Mouse (Mus musculus) urinary bladder, postnatal 14 days (tissue): ENCODE results near the gene Ppp1r2.
A peak's percentile ranks its signal among the peaks of the same experiment; 100 is the strongest.

Source experiments
- DNase-seq: peaks from one replicate; pipeline ENCODE4 v3.0.0; 2021; ENCODE audit warnings: low spot score

Gene Ppp1r2

DNA sequence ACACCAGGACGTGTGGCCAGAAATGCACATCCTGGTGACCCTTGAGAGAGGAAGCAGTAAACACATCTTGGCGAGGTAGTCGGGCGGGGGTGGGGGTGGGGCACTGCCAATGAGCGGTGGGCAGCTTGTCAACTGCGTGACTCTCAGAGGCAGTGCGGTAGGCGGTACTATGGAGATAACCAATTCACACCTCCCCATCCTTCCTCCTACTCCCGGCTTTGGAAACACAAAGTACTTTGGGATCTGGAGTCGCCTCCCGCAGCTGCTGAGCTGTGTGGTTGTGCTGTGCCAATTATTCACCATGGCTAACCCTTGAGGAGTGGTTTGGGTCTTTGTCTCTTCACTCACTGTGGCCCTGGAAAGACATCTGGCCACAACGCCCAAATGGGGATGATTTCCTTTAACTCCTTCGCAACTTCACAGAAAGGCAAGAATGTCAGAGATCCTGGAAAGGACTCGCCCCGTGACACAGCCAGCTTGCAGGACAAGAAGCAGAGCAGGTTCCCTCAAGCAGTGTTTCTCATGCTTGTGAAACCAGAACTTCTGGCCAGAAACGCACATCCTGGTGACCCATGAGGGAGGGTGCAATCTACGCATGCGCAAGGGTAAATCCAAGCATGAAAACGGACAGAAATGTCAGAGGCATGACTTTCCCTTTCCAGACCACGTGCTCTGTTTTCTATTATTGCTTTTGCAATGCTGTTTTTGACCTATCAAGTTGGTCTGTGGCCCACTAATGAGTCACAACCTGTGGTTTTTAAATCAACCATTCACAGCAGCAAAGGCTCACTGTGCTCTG is 41.3 kb downstream of the Ppp1r2 start:
- peak; percentile 91 for DNase-seq

DNA sequence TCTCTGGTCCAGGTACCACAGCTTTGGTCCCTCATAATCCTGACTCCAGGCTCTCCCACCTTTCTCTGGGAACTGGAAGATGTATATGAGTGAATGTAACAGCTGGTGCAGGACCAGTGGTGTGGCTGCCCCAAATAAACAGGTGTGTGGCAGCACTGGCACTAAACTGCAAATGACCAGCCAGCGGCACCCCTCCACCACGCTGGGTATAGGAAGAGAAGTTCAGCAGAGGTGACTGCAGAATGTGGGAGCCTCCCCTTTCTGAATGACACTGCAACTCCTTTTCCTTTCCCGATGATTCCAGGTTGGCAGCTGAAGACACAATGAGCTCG is 41.9 kb downstream of the Ppp1r2 start:
- no peak for DNase-seq

DNA sequence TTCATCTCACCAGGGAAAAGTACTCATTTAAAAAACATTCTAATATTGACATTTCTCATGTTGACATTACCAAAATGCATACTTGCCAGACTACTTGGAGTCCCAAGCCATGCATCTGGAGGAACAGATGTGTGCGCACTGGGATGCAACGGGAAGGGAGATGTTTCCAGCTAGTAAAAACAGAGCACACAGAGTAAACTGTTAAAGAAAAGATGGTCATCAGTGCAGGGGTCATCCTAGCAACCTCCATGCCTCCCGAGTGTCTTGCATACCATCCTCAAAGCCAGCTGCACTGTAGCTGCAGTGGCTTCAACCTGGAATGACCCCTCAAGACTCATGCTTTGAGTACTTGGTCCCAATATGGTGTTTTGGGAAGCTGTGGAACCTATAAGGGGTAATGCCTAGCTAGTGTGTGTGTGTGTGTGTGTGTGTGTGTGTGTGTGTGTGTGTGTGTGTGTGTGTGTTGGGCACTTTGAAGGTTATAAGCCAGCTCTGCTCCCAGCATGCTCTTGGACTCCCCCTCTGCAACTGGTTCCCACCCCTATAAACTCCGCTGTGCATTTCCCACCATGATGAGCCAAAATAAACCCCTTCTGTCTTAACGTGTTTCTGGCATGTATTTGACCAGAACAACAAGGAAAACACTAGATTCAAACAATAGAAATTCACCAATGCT is 42.4 kb downstream of the Ppp1r2 start:
- no peak for DNase-seq

DNA sequence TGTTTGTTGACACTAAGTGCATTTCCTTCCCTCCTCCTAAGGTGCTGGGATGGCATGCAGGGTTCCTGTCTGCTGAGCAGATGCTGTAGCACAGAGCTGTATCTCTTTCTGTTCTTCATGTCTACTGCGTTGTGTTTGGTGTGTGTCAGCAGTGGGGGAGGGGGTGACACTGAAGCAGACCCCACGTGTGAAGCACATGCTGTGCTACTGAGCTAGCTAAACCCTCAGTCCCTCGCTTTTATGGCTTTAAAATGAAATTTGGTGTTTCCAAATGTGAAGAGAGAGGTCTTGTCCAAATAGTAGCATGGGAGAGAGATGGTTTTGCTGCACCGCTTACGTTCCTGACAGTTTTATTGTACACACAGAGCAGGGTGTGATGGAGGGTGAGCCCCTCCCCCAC is 43.5 kb downstream of the Ppp1r2 start:
- no peak for DNase-seq

DNA sequence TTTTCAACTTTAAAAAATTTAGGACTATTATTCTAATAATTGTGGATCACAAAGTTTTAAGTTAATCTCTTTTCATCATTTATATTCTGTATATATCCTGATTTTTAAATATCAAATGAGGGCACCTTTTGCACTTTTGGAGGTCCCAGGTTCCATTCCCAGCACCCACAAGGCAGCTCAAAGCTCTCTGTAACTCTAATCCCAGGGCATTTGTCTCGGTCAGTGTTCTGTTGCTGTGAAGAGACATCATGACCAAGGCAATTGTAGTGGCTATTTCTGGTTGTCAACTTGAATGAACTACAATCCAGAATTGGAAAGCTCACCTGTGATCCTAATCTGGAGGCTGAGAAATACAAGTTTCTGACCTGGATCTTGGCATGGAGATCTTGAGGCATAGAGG is 47.3 kb downstream of the Ppp1r2 start:
- no peak for DNase-seq

DNA sequence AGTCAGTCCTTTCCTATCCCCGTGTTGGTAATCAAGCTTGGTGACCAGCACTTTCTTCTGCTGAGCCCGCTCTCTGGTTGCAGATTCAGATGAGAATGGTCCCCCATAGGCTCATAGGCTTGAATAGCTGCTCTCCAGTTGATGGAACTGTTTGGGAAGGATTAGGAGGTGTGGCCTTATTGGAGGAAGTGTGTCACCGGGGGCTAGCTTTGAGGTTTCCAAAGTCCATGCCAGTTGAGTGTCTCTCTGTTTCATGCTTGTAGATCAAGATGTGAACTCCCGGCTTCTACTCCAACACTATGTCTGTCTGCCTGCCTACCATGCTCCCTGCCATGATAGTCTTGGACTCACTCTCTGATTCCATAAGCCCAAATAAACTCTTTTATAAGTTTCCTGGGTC is 59.8 kb downstream of the Ppp1r2 start:
- no peak for DNase-seq

DNA sequence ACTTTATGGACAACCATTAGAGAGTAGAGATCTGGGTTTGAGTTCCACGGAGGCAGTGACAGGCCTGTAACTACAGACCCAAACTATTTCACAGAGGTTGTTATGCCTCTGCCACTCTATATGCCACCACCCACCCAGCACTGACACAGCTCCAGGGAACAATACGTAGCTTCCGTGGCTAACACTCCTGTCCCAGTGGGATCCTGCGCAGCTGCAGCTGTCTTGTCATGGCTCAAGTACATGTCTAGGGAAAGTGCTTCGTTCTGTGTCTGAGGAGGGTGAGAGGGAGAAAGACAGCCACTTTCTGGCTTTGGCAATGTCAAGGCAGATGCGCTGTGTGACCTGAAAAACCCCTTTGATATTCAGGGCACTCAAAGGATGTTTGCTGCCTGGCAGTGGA is 61.6 kb downstream of the Ppp1r2 start:
- peak; percentile 0 for DNase-seq

DNA sequence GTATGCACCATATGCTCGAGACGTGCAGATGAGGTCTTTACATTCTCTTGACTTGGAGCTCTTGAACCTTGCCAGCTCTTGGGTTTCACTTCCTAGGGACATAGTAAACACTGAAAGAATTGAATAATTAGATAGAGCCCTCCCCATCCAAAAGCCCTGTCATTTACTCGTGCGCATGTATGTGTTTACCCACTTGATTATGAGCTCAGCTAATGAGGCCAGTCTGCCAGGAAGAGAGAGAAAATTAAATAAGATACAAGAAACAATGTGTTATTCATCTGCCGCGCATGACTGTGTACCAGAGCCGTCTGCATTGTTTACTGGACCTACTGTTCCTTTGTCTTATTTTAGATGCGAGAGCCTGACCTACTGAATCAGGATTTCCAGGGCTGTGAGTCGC is 63.6 kb downstream of the Ppp1r2 start:
- no peak for DNase-seq

DNA sequence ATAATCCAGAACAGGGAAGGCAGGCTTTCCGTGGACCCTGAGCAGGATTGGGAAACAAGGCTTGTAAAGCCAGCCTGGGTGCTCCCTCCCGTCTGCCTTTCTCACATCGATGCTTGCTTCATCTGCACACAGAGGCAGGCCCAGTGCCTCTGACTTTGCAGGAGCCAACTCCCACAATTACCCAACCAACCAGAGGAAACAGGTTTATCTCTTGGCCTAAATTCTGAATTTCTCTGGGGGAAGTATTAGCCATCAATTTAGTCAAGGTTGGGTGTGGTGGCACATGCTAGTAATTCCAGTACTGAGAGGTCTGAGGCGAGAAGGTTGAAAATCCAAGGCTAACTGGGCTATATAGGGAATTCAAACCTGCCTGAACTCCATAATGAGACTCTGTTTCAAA is 64.6 kb downstream of the Ppp1r2 start:
- peak; percentile 38 for DNase-seq

DNA sequence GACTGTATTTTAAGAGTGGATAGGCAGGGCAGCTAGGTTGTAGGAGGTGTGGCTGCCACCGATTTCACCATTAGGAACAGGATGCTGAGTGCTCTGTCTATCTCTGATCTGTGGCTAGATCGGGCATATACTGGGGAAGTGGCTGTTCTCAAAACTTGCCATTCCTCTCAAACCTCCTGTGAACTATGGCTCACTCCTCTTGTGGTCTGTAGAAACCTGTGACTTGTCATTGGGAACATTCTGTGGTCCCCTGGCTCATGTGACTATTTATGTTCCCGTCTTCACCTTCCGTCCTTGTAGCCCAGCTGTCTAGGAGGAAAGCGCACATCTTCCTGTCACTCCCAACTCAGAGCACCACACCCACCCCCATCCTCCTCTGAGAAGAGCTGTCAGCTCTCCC is 65.2 kb downstream of the Ppp1r2 start:
- no peak for DNase-seq

DNA sequence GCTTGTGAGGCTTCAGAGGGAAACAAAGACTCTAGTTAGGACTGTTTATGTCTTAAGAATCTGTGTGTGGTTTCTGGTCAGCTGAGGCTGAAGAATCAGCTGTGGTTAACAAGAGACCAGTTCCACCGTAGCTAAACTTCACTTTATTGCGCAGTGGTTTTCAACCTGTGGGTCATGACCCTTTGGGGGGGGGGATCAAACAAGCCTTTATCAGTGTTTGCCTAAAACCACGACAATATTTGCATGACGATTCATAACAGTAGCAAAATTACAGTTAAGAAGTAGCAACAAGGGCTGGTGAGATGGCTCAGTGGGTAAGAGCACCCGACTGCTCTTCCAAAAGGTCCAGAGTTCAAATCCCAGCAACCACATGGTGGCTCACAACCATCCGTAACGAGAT is 69.4 kb downstream of the Ppp1r2 start:
- DNase-seq, result no peak

DNA sequence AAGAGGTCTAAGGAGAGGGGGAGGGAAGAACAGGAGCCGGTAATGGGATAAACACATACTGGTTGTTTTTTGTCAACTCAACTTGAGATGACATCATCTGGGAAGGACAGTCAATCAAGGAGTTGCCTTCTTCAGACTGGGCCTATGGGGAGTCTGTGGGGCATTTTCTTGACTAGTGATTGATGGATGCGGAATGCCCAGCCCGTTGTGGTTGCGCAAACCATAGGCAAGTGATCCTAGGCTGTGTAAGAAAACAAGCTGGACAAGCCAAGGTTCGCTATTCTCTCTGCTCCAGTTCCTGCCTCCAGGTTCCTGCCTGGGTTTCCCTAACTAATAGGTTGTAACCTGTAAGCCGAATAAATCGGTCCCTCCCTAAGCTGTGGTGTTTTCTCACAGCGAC is 69.9 kb downstream of the Ppp1r2 start:
- DNase-seq, result no peak

DNA sequence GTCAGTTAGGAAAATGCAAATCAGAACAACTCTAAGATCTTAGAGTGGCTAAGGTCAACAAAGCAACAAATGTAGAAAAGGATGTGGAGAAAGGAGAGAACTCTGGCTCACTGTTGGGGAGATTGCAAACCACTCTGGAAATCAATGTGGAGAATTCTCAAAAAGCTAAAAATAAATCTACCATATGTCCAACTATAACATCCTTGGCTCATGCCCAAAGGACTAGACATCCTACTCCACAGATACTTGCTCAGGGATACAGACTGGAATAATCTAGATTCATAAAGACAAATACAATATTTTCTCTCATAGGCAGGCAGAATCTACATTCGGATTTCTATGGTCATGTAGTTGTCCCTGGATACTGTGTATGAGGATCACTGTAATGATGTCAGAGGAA is 70.9 kb downstream of the Ppp1r2 start:
- no peak for DNase-seq

DNA sequence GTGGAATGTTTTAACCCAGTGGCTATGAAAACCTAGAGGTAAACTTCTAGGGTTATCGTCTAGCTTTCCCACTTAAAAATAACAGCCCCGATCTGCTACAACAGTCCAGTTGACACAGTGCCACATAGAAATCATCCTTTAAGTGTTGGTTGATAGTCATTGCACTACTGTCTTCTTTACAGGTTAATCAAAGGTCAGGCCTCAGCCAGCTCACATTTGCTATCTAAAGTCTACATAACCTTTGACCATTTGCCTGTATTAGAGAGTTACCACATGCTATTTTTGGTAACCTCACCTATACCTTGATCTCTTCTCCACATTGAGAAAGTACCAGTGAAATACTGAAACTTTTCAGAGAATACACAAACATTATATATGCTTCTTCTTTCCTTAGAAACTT is 73.4 kb downstream of the Ppp1r2 start:
- no peak for DNase-seq
